Mouse (Mus musculus): Measurements from ENCODE around the gene Ephb6. TPM values are rescaled to one million over a fixed set of nuclear protein-coding genes. Genes with fewer than 3 reads are reported as not detected.

Gene Ephb6
- polyA plus RNA-seq, 1 experiment, result 16.2 TPM

GRCm38 (mm10) chr6:41569078-41569477 is 36.2 kb upstream of the Ephb6 start:
- H3K4me3 ChIP-seq (replicated peaks; ENCODE audit: extremely low read depth, low read depth, low read length), result no peak overlapping the region
- TF ChIP-seq CTCF (IDR thresholded peaks at IDR 0.05; ENCODE audit: insufficient read depth, low read length), result no peak
- no peak for TF ChIP-seq POLR2A (IDR thresholded peaks at IDR 0.05; ENCODE audit: borderline replicate concordance, extremely low read depth, low read depth, low read length)
- no peaks in the 10 kb centered on the region for H3K4me1 ChIP-seq (ENCODE audit: control insufficient read depth, insufficient read depth, low read length)
- no peak for DNase-seq
- 76% methylated on average over 3 of the region's 3 CpGs for WGBS

GRCm38 (mm10) chr6:41576526-41577097 is 28.7 kb upstream of the Ephb6 start:
- H3K4me1 ChIP-seq (ENCODE audit: control insufficient read depth, insufficient read depth, low read length), result no peaks in the 10 kb centered on the region
- 43% methylated on average over 5 of the region's 5 CpGs for whole genome bisulfite sequencing
- no peak overlapping the region for H3K4me3 ChIP-seq (replicated peaks; ENCODE audit: extremely low read depth, low read depth, low read length)
- DNase-seq, result no peak
- TF ChIP-seq POLR2A (IDR thresholded peaks at IDR 0.05; ENCODE audit: borderline replicate concordance, extremely low read depth, low read depth, low read length) (no peak), CTCF (IDR thresholded peaks at IDR 0.05; ENCODE audit: insufficient read depth, low read length) (no peak)

GRCm38 (mm10) chr6:41577297-41577696 is 28.0 kb upstream of the Ephb6 start:
- TF ChIP-seq POLR2A (IDR thresholded peaks at IDR 0.05; ENCODE audit: borderline replicate concordance, extremely low read depth, low read depth, low read length), result no peak
- no peak for TF ChIP-seq CTCF (IDR thresholded peaks at IDR 0.05; ENCODE audit: insufficient read depth, low read length)
- no peaks in the 10 kb centered on the region for H3K4me1 ChIP-seq (ENCODE audit: control insufficient read depth, insufficient read depth, low read length)
- DNase-seq, result no peak
- WGBS, result 47% methylated on average over 5 of the region's 5 CpGs
- H3K4me3 ChIP-seq (replicated peaks; ENCODE audit: extremely low read depth, low read depth, low read length), result no peak overlapping the region

- DNase-seq, result no peak
- WGBS, result 52% methylated on average over 7 of the region's 7 CpGs
- no peaks in the 10 kb centered on the region for H3K4me1 ChIP-seq (ENCODE audit: control insufficient read depth, insufficient read depth, low read length)
- TF ChIP-seq CTCF (IDR thresholded peaks at IDR 0.05; ENCODE audit: insufficient read depth, low read length) (no peak), POLR2A (IDR thresholded peaks at IDR 0.05; ENCODE audit: borderline replicate concordance, extremely low read depth, low read depth, low read length) (no peak)
- no peak overlapping the region for H3K4me3 ChIP-seq (replicated peaks; ENCODE audit: extremely low read depth, low read depth, low read length)
Measured at GRCm38 (mm10) chr6:41581295-41581694, 24.0 kb upstream of the Ephb6 start.

GRCm38 (mm10) chr6:41582189-41582588 is 23.1 kb upstream of the Ephb6 start:
- no peak for DNase-seq
- 60% methylated on average over 1 of the region's 1 CpGs for WGBS
- Histone ChIP-seq H3K4me1 (ENCODE audit: control insufficient read depth, insufficient read depth, low read length) (no peaks in the 10 kb centered on the region), H3K4me3 (replicated peaks; ENCODE audit: extremely low read depth, low read depth, low read length) (no peak overlapping the region)
- TF ChIP-seq POLR2A (IDR thresholded peaks at IDR 0.05; ENCODE audit: borderline replicate concordance, extremely low read depth, low read depth, low read length), result no peak

- TF ChIP-seq CTCF (IDR thresholded peaks at IDR 0.05; ENCODE audit: insufficient read depth, low read length), result peak; percentile 62
- TF ChIP-seq POLR2A (IDR thresholded peaks at IDR 0.05; ENCODE audit: borderline replicate concordance, extremely low read depth, low read depth, low read length), result no peak
- Histone ChIP-seq H3K4me3 (replicated peaks; ENCODE audit: extremely low read depth, low read depth, low read length) (peak overlapping the region; percentile 56), H3K4me1 (ENCODE audit: control insufficient read depth, insufficient read depth, low read length) (peaks cover 6% of the 10 kb centered on the region)
- under 1% methylated on average over 23 of the region's 23 CpGs for WGBS
- DNase-seq, result peak; percentile 56
Measured at GRCm38 (mm10) chr6:41604401-41605050, 756 bp upstream of the Ephb6 start.

- peak overlapping the region; percentile 56 for H3K4me3 ChIP-seq (replicated peaks; ENCODE audit: extremely low read depth, low read depth, low read length)
- TF ChIP-seq POLR2A (IDR thresholded peaks at IDR 0.05; ENCODE audit: borderline replicate concordance, extremely low read depth, low read depth, low read length) (no peak), CTCF (IDR thresholded peaks at IDR 0.05; ENCODE audit: insufficient read depth, low read length) (no peak)
- no peak for DNase-seq
- H3K4me1 ChIP-seq (ENCODE audit: control insufficient read depth, insufficient read depth, low read length), result peaks cover 6% of the 10 kb centered on the region
- 7% methylated on average over 7 of the region's 7 CpGs for WGBS
Measured at GRCm38 (mm10) chr6:41605794-41606104, 467 bp downstream of the Ephb6 start.

- peaks cover 6% of the 10 kb centered on the region for H3K4me1 ChIP-seq (ENCODE audit: control insufficient read depth, insufficient read depth, low read length)
- WGBS, result 20% methylated on average over 4 of the region's 4 CpGs
- DNase-seq, result peak; percentile 60
- H3K4me3 ChIP-seq (replicated peaks; ENCODE audit: extremely low read depth, low read depth, low read length), result no peak overlapping the region
- TF ChIP-seq POLR2A (IDR thresholded peaks at IDR 0.05; ENCODE audit: borderline replicate concordance, extremely low read depth, low read depth, low read length) (no peak), CTCF (IDR thresholded peaks at IDR 0.05; ENCODE audit: insufficient read depth, low read length) (no peak)
Measured at GRCm38 (mm10) chr6:41606214-41606613, 932 bp downstream of the Ephb6 start.

GRCm38 (mm10) chr6:41607637-41608036 is 2.4 kb downstream of the Ephb6 start:
- no peak for DNase-seq
- Histone ChIP-seq H3K4me1 (ENCODE audit: control insufficient read depth, insufficient read depth, low read length) (peaks cover 6% of the 10 kb centered on the region), H3K4me3 (replicated peaks; ENCODE audit: extremely low read depth, low read depth, low read length) (no peak overlapping the region)
- WGBS, result 63% methylated on average over 5 of the region's 5 CpGs
- TF ChIP-seq POLR2A (IDR thresholded peaks at IDR 0.05; ENCODE audit: borderline replicate concordance, extremely low read depth, low read depth, low read length), result no peak
- no peak for TF ChIP-seq CTCF (IDR thresholded peaks at IDR 0.05; ENCODE audit: insufficient read depth, low read length)

- no peak for DNase-seq
- 92% methylated on average over 9 of the region's 9 CpGs for whole genome bisulfite sequencing
- Histone ChIP-seq H3K4me1 (ENCODE audit: control insufficient read depth, insufficient read depth, low read length) (no peaks in the 10 kb centered on the region), H3K4me3 (replicated peaks; ENCODE audit: extremely low read depth, low read depth, low read length) (no peak overlapping the region)
- no peak for TF ChIP-seq CTCF (IDR thresholded peaks at IDR 0.05; ENCODE audit: insufficient read depth, low read length)
- no peak for TF ChIP-seq POLR2A (IDR thresholded peaks at IDR 0.05; ENCODE audit: borderline replicate concordance, extremely low read depth, low read depth, low read length)
Measured at GRCm38 (mm10) chr6:41620173-41620798, 15.0 kb downstream of the Ephb6 start.
